Mouse (Mus musculus): ENCODE measurements around the gene Fbxw16. TPM values are rescaled to one million over a fixed set of nuclear protein-coding genes. Genes with fewer than 3 reads are reported as not detected.
"Not testable (repeated sequence)": the region's sequence is repeated elsewhere in the genome, so short reads cannot be mapped to it uniquely, and the experiment has no call there.

Fbxw16 gene
- total RNA-seq (2021): not detected
- long read RNA-seq, experiment 1: 0 reads
- long read RNA-seq, experiment 2: 0 reads

DNA sequence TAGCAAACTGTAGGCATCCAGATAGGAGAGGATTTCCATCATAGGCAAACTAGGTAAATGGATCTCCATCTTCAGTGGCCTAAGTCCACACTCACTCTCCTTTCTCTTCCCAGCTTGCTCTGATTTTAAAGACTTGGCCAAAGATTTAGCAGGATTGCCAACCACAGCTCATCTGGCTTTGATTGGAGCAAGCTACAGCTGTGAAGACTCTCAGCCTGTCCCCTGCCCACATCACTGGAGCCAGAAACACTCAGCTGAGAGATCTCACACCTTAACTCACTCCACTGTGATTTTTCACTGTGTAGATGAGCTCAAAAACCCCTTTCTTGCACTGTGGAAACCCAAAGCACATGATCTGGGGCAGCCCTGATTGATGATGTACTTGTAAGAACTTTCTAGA is at the start of gene Fbxw16:
TSS of gene Fbxw16 (minus strand) at position 101 of the 400 bp plus-strand sequence.
- no peak for DNase-seq (ENCODE audit: low spot score in 2 of 2)
- intact Hi-C loops (cut with DNase I): no loop called here

DNA sequence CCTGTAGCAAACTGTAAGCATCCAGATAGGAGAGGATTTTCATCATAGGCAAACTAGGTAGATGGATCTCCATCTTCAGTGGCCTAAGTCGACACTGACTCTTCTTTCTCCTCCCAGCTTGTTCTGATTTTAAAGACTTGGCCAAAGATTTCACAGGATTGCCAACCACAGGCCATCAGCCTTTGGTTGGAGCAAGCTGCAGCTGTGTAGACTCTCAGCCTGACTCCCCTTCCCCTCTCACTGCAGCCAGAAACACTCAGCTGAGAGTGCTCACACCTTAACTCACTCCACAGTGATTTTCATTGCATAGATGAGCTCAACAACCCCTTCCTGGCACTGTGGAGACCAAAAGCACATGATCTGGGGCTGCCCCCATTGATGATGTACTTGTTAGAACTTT is 46.8 kb upstream of the Fbxw16 start, which contains the start of gene Fbxw19:
TSS of gene Fbxw19 (minus strand) at position 101 of the 400 bp plus-strand sequence.
- DNase-seq (ENCODE audit: low spot score in 2 of 2); intact Hi-C loops (cut with DNase I): not testable (repeated sequence)

DNA sequence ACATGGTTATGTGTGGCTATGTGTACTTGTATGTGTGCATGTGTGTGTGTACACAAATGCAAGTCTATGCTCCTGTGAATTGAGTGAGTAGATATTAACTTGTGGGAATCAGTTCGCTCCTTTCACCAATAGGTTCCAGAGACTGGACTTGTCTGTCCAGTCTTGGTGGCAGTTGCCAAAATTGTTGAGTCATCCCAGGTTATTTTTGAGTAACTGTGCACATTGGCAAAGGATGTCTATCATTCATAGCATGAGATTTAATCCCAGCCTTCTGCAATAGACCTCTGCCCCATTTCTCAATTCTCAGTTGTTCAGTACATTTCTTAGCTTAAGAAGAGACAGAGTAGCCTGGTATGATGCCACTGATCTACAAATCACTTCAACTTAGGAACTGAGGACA is 16.0 kb downstream of the Fbxw16 start:
- DNase-seq (ENCODE audit: low spot score in 2 of 2): no peak
- intact Hi-C loops (cut with DNase I): no loop called here

DNA sequence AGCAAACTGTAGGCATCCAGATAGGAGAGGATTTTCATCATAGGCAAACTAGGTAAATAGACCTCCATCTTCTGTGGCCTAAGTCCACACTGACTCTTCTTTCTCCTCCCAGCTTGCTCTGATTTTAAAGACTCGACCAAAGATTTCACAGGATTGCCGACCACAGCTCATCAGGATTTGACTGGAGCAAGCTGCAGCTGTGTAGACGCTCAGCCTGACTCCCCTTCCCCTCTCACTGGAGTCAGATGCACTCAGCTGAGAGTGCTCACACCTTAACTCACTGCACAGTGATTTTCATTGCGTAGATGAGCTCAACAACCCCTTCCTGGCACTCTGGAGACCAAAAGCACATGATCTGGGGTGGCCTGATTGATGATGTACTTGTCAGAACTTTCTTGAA is 44.7 kb downstream of the Fbxw16 start, which contains the start of gene Fbxw22:
TSS of gene Fbxw22 (minus strand) at position 101 of the 400 bp plus-strand sequence.
- intact Hi-C loops (cut with DNase I); DNase-seq (ENCODE audit: low spot score in 2 of 2): not testable (repeated sequence)

Other genes starting within 250 kb of the Fbxw16 start
- not detected for gene Fbxw20, start 214.4 kb downstream of the Fbxw16 start, total RNA-seq (2021)
- not detected for gene Fbxw14, start 161.5 kb downstream of the Fbxw16 start, total RNA-seq (2021)
- gene Fbxw28, start 109.5 kb downstream of the Fbxw16 start, total RNA-seq (2021): not detected
- gene Fbxw22, start 44.8 kb downstream of the Fbxw16 start, total RNA-seq (2021): not detected
- not detected for gene Fbxw19, start 46.7 kb upstream of the Fbxw16 start, total RNA-seq (2021)
- not detected for gene Fbxw15, start 119.1 kb upstream of the Fbxw16 start, total RNA-seq (2021)
- not detected for gene Fbxw24, start 176.9 kb upstream of the Fbxw16 start, total RNA-seq (2021)
- gene Fbxw25, start 215.5 kb upstream of the Fbxw16 start, total RNA-seq (2021): not detected